ENCODE assay signal across 9 mouse cellular contexts in the genomic region with DNA sequence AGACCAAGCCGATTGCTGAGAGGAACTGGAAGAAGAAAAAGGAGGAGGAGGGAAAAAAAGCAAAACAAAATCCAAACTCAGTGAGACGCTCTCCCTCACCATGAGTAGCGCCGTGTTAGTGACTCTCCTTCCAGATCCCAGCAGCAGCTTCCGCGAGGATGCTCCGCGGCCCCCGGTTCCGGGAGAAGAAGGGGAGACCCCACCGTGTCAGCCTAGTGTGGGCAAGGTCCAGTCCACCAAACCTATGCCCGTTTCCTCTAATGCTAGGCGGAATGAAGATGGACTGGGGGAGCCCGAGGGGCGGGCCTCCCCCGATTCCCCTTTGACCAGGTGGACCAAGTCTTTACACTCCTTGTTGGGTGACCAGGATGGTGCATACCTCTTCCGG. TPM values are rescaled to one million over a fixed set of nuclear protein-coding genes. Genes with fewer than 3 reads are reported as not detected.
DNase-seq lines count a peak whose midpoint lies in the region; ATAC-seq lines count a peak whose summit lies in the region.
"Had no signal": no experiment of that assay in that cellular context is flagged by ENCODE, and none has a peak within 500 bp of the region (broad histone marks: within the 10 kb centered on the region; RNA-seq: fewer than 3 reads in every experiment).

No protein-coding gene starts in this region.

- no peaks in the 10 kb centered on the region for H3K36me3 ChIP-seq in lung, embryonic 16.5 days (ENCODE audit: control insufficient read depth, insufficient read depth, low read length)
- H3K36me3 ChIP-seq in liver, embryonic 11.5 days (ENCODE audit: control insufficient read depth, insufficient read depth, low read length): no peaks in the 10 kb centered on the region
- H3K36me3 ChIP-seq in stomach, embryonic 15.5 days: no peaks in the 10 kb centered on the region

- WGBS in lung, embryonic 16.5 days: 2% methylated on average over 15 of the region's 17 CpGs
- WGBS in liver, embryonic 11.5 days: 3% methylated on average over 17 of the region's 17 CpGs
- 7% methylated on average over 17 of the region's 17 CpGs for WGBS in stomach, embryonic 15.5 days

- peak overlapping the region; percentile 94 for H3K4me3 ChIP-seq in lung, embryonic 16.5 days (ENCODE audit: low read length)
- H3K4me3 ChIP-seq in liver, embryonic 11.5 days (ENCODE audit: low read depth, low read length): peak overlapping the region; percentile 72
- peak overlapping the region; percentile 65 for H3K4me3 ChIP-seq in stomach, embryonic 15.5 days (replicated peaks)

- H3K4me2 ChIP-seq in lung, embryonic 16.5 days (ENCODE audit: low read depth, low read length): peak overlapping the region; percentile 91
- peak overlapping the region; percentile 88 for H3K4me2 ChIP-seq in liver, embryonic 11.5 days
- peak overlapping the region; percentile 91 for H3K4me2 ChIP-seq in stomach, embryonic 15.5 days

- H3K4me1 ChIP-seq in lung, embryonic 16.5 days (replicated peaks; ENCODE audit: control insufficient read depth, insufficient read depth, low read length): peaks cover 57% of the 10 kb centered on the region
- peaks cover 7% of the 10 kb centered on the region for H3K4me1 ChIP-seq in liver, embryonic 11.5 days (replicated peaks; ENCODE audit: control insufficient read depth, insufficient read depth, low read length)
- H3K4me1 ChIP-seq in stomach, embryonic 15.5 days: peaks cover 45% of the 10 kb centered on the region

- ATAC-seq in lung, embryonic 16.5 days (ENCODE audit: low read depth): no peak
- ATAC-seq in liver, embryonic 11.5 days (replicated peaks; ENCODE audit: low FRiP score): no peak
- no peak for ATAC-seq in stomach, embryonic 15.5 days (ENCODE audit: insufficient read depth, low FRiP score, low read depth)

- no peaks in the 10 kb centered on the region for H3K9me3 ChIP-seq in lung, embryonic 16.5 days (ENCODE audit: control insufficient read depth, low read length)
- no peaks in the 10 kb centered on the region for H3K9me3 ChIP-seq in liver, embryonic 11.5 days (ENCODE audit: control insufficient read depth, low read length)
- no peaks in the 10 kb centered on the region for H3K9me3 ChIP-seq in stomach, embryonic 15.5 days

- peak overlapping the region; percentile 15; the same call in 1 of the 2 replicates for H3K27ac ChIP-seq in lung, embryonic 16.5 days (ENCODE audit: low read length)
- no peak overlapping the region for H3K27ac ChIP-seq in liver, embryonic 11.5 days (ENCODE audit: low read depth, low read length)
- H3K27ac ChIP-seq in stomach, embryonic 15.5 days: no peak overlapping the region

- no peaks in the 10 kb centered on the region for H3K27me3 ChIP-seq in lung, embryonic 16.5 days (ENCODE audit: control insufficient read depth, insufficient read depth, low read depth, low read length)
- H3K27me3 ChIP-seq in liver, embryonic 11.5 days (replicated peaks; ENCODE audit: control insufficient read depth, insufficient read depth, low read length): peaks cover 56% of the 10 kb centered on the region
- H3K27me3 ChIP-seq in stomach, embryonic 15.5 days (replicated peaks): no peaks in the 10 kb centered on the region

- H3K9ac ChIP-seq in lung, embryonic 16.5 days (ENCODE audit: low read length): peak overlapping the region; percentile 98
- no peak overlapping the region for H3K9ac ChIP-seq in liver, embryonic 11.5 days (ENCODE audit: low read depth, low read length)
- no peak overlapping the region for H3K9ac ChIP-seq in stomach, embryonic 15.5 days

- peak; percentile 34 for DNase-seq in adrenal gland, adult 2 months
- no peak for DNase-seq in adrenal gland, adult 18-20 months (ENCODE audit: low spot score in 2 of 2)
- DNase-seq in lung, postnatal 36 days: no peak
- no peak for DNase-seq in liver, embryonic 11.5 days (ENCODE audit: low spot score)
- DNase-seq in adipocyte (ENCODE audit: low spot score): no peak
- DNase-seq in cerebellum, adult 9-11 months: no peak
- DNase-seq: layer of hippocampus, adult 9-11 months had no signal

RNA-seq across cellular contexts. Expression of a gene that starts 3.0 kb away (rescaled TPM):
- 10 to 100 TPM; 28.6 to 47.1 TPM for total RNA-seq in adrenal gland, adult 2 months (2021)
- polyA plus RNA-seq in adrenal gland, adult 2 months (2012; rRNA removed): 25.7 and 31.4 TPM in 2 replicates
- total RNA-seq in adrenal gland, adult 18-20 months (2021): 10 to 100 TPM; 36.9 to 56.2 TPM
- polyA plus RNA-seq in lung, embryonic 16.5 days (2015; fragmentation: Nextera tagmentation; extraction: Ambion mirVana): 7.8 and 8.5 TPM in 2 replicates
- 1.7 and 2.3 TPM in 2 replicates for polyA plus RNA-seq in liver, embryonic 11.5 days (2014; fragmentation: Nextera tagmentation; extraction: Ambion mirVana)
- polyA plus RNA-seq in stomach, embryonic 15.5 days (2015; fragmentation: Nextera tagmentation; extraction: Ambion mirVana): 3.4 and 3.8 TPM in 2 replicates
